Mouse (Mus musculus): ENCODE measurements around the gene Cfap44.
"Not testable (repeated sequence)": the region's sequence is repeated elsewhere in the genome, so short reads cannot be mapped to it uniquely, and the experiment has no call there.

The Cfap44 gene

DNA sequence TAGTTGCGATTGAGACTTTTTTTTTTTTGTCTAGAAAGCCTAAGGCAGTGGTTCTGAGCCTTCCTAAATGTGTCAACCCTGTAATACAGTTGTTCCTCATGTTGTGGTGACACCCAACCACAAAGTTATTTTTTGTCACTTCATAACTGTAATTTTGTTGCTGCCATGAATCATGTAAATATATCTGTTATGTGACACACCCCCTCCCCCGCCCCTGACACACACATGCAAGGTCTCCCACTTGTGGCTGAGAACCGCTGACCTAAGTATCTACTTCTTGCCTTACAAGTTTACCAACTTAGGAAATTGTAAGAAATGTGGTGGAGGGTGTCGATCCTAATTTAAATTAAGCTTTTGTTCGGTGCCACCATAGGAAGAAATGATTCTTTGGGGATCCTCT, 10.3 kb downstream of the Cfap44 start:
- Histone ChIP-seq H3K27me3 (ENCODE audit: control insufficient read depth, insufficient read depth, low read length, poor library complexity, severe bottlenecking) (no peaks in the 10 kb centered on the region), H3K36me3 (ENCODE audit: control insufficient read depth, insufficient read depth, low read length, poor library complexity, severe bottlenecking) (no peaks in the 10 kb centered on the region)
- no peak for DNase-seq (ENCODE audit: low read depth, low spot score)

DNA sequence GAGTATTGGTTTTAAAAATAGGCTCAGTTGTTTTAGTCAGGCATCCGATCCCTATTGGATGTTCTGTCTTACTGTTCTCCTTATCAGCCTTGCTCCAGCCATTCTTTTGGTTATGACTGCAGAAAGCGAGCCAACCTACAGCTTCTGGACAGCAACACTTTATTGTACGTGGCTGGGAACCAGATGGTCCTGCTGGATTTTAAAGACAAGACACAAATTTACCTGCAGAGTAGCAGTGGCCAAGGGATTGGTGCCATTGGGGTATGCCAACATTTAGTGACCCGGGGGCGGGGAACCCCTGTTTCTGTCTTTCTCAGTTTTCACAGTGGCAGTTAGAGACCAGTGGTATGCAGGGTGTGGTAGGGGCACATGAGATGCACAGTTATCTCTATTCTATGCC, 12.6 kb downstream of the Cfap44 start:
- H3K36me3 ChIP-seq (ENCODE audit: control insufficient read depth, insufficient read depth, low read length, poor library complexity, severe bottlenecking), result no peaks in the 10 kb centered on the region
- DNase-seq (ENCODE audit: low read depth, low spot score), result no peak
- no peaks in the 10 kb centered on the region for H3K27me3 ChIP-seq (ENCODE audit: control insufficient read depth, insufficient read depth, low read length, poor library complexity, severe bottlenecking)

DNA sequence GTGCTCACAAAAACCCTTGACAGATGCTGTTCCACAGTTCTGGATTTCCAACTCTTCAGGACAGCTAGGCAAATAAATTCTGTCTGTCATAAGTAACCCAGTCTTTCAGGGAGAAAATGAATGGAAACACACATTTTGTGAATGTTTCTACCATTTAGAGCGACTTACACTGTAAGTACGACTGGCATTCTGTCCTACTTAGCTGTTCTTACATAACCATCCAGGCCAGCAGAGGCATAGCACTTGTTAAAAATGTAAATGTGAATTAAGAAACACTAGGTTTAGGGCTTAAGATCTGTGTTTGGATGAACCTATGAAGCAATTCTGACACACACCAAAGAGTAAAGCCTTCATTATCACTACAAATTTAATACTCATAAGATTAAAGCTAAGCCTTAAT, 13.7 kb downstream of the Cfap44 start:
- no peaks in the 10 kb centered on the region for H3K27me3 ChIP-seq (ENCODE audit: control insufficient read depth, insufficient read depth, low read length, poor library complexity, severe bottlenecking)
- DNase-seq (ENCODE audit: low read depth, low spot score), result no peak
- H3K36me3 ChIP-seq (ENCODE audit: control insufficient read depth, insufficient read depth, low read length, poor library complexity, severe bottlenecking), result no peaks in the 10 kb centered on the region

DNA sequence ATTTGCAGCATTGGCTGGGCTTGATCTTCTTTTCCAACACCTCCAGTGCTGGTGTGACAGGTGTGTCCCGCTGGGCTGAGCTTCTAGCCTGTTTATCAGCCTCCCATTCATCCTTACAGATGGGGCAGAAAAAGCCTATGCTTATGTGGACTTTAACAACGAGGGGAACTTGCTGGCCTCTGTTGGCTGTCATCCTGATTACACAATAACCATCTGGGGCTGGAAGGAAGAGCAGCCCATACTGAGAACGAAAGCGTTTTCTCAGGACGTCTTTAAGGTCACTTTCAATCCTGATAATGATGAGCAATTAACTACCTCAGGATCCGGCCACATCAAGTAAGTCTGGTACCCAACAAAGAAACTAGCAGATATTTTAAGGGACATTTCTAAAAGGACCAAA, 15.6 kb downstream of the Cfap44 start:
- no peaks in the 10 kb centered on the region for H3K27me3 ChIP-seq (ENCODE audit: control insufficient read depth, insufficient read depth, low read length, poor library complexity, severe bottlenecking)
- DNase-seq (ENCODE audit: low read depth, low spot score), result no peak
- no peaks in the 10 kb centered on the region for H3K36me3 ChIP-seq (ENCODE audit: control insufficient read depth, insufficient read depth, low read length, poor library complexity, severe bottlenecking)

DNA sequence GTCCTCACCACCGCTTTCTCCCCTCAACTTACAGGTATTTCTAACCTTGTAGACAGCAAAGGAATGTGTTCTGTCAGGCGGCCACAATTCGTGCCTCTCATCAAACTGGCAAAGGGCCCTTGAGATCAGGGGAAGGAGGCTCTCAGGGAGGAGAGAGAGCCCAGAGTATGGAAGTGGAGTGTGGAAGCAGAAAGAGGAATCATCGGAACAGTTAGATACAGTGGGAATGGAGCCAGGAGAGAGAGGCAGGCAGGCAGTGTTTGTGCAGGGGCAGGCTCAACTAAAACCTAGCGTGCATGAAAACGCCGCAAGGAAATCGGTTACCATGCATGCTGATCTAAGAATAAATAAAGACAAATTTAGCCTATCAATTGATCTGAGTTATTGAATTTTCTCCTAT, 23.0 kb downstream of the Cfap44 start:
- DNase-seq (ENCODE audit: low read depth, low spot score), result no peak
- Histone ChIP-seq H3K27me3 (ENCODE audit: control insufficient read depth, insufficient read depth, low read length, poor library complexity, severe bottlenecking) (no peaks in the 10 kb centered on the region; the same call in 1 of the 2 replicates), H3K36me3 (ENCODE audit: control insufficient read depth, insufficient read depth, low read length, poor library complexity, severe bottlenecking) (no peaks in the 10 kb centered on the region)

DNA sequence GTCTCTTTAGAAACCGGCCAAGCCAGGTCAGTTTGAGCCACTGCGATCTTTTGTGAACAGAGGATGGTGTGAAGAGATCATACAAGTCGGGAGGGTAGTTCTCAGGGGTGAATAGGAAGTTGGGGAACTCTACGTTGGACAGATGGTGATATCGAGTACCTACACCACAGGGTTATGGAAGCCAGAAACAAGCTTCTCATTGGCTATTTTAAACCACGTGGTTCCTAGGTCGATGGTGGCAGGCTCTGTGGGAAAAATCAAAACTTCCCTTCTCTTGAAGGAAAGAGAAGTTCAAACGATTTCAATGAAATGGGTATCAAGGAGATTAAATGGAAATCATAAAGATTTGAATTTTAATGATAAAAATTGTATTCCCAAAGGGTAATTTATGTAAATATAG, 27.1 kb downstream of the Cfap44 start:
- Histone ChIP-seq H3K36me3 (ENCODE audit: control insufficient read depth, insufficient read depth, low read length, poor library complexity, severe bottlenecking) (no peaks in the 10 kb centered on the region), H3K27me3 (ENCODE audit: control insufficient read depth, insufficient read depth, low read length, poor library complexity, severe bottlenecking) (no peaks in the 10 kb centered on the region; the same call in 1 of the 2 replicates)
- no peak for DNase-seq (ENCODE audit: low read depth, low spot score)

DNA sequence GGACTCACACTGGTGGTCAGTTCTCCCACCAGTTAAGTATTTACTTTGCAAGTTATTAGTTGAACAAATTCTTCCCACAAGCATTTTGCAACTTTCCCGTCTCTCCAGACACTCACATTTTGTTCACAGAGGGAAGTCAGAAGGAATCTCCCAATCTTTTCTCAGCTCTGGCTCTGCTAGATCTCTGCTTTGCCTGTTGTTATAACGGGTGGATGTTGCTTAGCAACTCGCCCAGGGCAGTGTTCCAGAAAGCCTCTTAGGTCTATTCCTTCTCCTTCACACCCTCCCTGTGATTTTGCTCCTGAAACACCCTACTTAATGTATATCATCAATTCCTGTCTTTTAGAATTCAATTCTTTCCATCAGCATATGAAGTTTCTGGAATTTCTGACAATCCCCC, 28.9 kb downstream of the Cfap44 start:
- DNase-seq (ENCODE audit: low read depth, low spot score), result no peak
- no peaks in the 10 kb centered on the region; the same call in 1 of the 2 replicates for H3K27me3 ChIP-seq (ENCODE audit: control insufficient read depth, insufficient read depth, low read length, poor library complexity, severe bottlenecking)

DNA sequence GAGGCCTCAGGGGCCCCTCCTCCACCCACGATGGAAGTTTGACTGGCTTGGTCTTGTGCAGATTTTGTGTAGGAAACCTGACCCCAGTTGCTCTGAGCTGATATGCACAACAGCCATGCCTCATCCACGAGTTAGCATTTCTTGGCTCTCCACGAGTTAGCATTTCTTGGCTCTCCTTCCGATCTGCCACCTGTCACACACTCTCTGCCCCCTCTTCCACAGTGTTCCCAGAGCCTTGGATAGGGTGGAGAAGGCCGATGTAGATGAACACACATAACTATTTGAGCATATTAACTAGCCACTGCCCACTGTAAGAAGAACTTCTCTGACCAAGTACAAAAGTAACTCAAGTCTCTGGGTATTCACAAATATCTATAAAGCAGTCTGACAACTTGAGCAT, 33.9 kb downstream of the Cfap44 start:
- Histone ChIP-seq H3K36me3 (ENCODE audit: control insufficient read depth, insufficient read depth, low read length, poor library complexity, severe bottlenecking) (no peaks in the 10 kb centered on the region), H3K27me3 (ENCODE audit: control insufficient read depth, insufficient read depth, low read length, poor library complexity, severe bottlenecking) (no peaks in the 10 kb centered on the region)
- no peak for DNase-seq (ENCODE audit: low read depth, low spot score)

More for the DNA sequence above, 28.9 kb downstream of the Cfap44 start:
- no peaks in the 10 kb centered on the region for H3K36me3 ChIP-seq (ENCODE audit: control insufficient read depth, insufficient read depth, low read length, poor library complexity, severe bottlenecking)

DNA sequence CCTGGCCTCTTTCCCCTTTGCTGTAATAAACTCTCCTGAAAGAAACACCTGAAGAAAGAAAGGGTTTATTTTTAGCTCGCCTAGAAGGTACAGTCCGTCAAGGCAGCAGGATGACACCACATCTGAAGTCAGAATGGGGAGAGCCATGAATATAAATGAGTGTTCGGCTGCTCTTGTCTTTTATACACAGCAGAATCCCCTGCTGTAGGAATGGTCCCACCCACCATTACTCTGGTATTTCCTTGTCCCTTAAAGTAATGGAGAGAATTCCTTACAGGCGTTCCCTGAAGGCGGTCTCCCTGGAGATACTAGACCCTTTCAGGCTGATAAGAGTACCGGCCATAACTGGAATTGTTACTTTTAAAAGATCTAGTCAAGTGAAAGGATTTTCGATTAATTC, 35.4 kb downstream of the Cfap44 start:
- DNase-seq (ENCODE audit: low read depth, low spot score), result no peak
- no peaks in the 10 kb centered on the region for H3K36me3 ChIP-seq (ENCODE audit: control insufficient read depth, insufficient read depth, low read length, poor library complexity, severe bottlenecking)
- no peaks in the 10 kb centered on the region for H3K27me3 ChIP-seq (ENCODE audit: control insufficient read depth, insufficient read depth, low read length, poor library complexity, severe bottlenecking)

DNA sequence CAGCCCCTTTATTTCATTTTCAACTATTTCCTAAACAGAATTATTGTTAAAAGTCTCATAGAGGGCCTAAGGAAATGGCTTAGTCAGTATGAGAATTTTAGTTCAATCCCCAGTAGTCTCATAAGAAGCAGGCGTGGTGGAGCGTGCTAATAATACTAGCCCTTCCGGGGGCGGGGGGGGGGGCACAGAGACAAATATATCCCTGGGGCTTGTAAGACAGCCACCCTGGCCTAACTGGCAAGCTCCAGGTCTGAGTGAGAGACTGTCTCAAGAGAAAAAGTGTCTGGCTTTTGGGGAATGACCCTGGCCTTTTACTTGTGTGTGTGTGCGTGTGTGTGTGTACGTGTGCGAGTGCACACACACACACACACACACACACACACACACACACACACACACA, 40.3 kb downstream of the Cfap44 start:
- DNase-seq (ENCODE audit: low read depth, low spot score), result no peak
- Histone ChIP-seq H3K36me3 (ENCODE audit: control insufficient read depth, insufficient read depth, low read length, poor library complexity, severe bottlenecking) (no peaks in the 10 kb centered on the region), H3K27me3 (ENCODE audit: control insufficient read depth, insufficient read depth, low read length, poor library complexity, severe bottlenecking) (no peaks in the 10 kb centered on the region)

DNA sequence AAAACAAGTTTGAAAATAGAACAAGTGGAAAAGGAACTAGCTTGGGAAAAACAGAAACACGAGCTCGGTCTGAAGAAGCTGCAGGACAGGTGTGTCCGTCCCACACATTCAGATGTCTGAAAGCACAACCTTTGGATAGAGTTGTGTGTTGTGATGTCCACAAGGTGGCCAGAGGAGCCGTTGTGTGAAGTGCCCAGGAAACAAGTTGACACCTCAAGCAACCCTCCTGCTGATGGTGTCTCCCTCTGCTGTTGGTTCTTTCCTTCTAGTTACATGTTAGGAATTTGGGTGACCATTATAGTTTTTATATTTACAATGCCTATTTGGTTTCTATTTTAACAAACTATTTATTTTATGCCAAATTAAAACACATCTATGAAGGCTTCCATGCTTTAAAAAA, 40.9 kb downstream of the Cfap44 start:
- DNase-seq (ENCODE audit: low read depth, low spot score), result no peak
- no peaks in the 10 kb centered on the region for H3K27me3 ChIP-seq (ENCODE audit: control insufficient read depth, insufficient read depth, low read length, poor library complexity, severe bottlenecking)

DNA sequence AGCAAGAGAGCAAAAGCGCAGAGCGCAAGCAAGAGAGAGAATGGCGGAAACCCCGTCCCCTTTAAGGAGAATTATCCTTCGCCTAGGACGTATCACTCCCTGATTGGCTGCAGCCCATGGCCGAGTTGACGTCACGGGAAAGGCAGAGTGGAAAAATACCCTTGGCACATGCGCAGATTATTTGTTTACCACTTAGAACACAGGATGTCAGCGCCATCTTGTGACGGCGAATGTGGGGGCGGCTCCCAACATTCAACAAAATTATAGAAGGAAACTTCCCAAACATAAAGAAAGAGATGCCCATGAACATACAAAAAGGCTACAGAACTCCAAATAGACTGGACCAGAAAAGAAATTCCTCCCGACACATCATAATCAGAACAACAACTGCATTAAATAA, 47.3 kb downstream of the Cfap44 start:
- not testable (repeated sequence) for H3K36me3 ChIP-seq (ENCODE audit: control insufficient read depth, insufficient read depth, low read length, poor library complexity, severe bottlenecking); H3K27me3 ChIP-seq (ENCODE audit: control insufficient read depth, insufficient read depth, low read length, poor library complexity, severe bottlenecking); DNase-seq (ENCODE audit: low read depth, low spot score)

More for the DNA sequence above, 40.9 kb downstream of the Cfap44 start:
- H3K36me3 ChIP-seq (ENCODE audit: control insufficient read depth, insufficient read depth, low read length, poor library complexity, severe bottlenecking), result no peaks in the 10 kb centered on the region

DNA sequence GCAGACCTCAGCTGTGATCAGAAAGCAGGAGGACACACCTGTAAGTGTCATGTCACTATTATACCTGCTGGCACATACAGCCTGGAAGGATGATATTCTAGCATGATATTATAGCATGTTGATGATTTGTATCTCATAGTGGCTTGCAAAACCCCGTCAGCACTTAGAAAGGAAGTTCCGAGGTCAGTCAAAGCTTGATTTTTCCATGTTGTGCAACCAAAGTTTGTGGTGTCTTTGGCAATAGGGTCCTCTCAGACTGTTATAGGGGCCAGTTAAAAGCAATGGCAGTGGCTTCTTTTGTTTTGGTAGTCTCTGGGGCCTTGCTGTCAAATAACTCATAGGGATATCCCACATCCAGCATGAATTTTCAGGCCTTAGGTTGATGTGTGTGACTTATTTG, 63.3 kb downstream of the Cfap44 start:
- no peaks in the 10 kb centered on the region for H3K27me3 ChIP-seq (ENCODE audit: control insufficient read depth, insufficient read depth, low read length, poor library complexity, severe bottlenecking)
- no peaks in the 10 kb centered on the region for H3K36me3 ChIP-seq (ENCODE audit: control insufficient read depth, insufficient read depth, low read length, poor library complexity, severe bottlenecking)
- no peak for DNase-seq (ENCODE audit: low read depth, low spot score)

DNA sequence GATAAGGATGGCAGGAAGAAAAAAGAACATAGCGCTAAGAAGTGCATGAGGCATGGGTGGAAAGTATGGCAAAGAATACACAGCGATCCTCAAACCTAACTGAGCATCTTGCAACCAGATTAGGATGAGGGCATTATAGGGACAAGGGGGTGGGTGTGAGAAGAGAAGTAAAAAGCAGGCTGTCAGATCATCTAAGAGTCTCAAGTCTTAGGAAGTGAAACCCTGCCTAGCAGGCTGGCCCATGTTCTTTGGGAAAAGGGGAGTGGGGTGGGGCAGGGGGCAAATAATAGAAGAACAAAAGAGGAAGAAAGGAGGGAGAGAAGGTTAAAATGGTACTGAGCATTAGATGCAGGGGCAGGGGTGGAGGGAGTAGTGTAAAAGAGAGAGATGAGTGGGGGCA, 64.2 kb downstream of the Cfap44 start:
- no peaks in the 10 kb centered on the region for H3K27me3 ChIP-seq (ENCODE audit: control insufficient read depth, insufficient read depth, low read length, poor library complexity, severe bottlenecking)
- no peak for DNase-seq (ENCODE audit: low read depth, low spot score)
- no peaks in the 10 kb centered on the region for H3K36me3 ChIP-seq (ENCODE audit: control insufficient read depth, insufficient read depth, low read length, poor library complexity, severe bottlenecking)

DNA sequence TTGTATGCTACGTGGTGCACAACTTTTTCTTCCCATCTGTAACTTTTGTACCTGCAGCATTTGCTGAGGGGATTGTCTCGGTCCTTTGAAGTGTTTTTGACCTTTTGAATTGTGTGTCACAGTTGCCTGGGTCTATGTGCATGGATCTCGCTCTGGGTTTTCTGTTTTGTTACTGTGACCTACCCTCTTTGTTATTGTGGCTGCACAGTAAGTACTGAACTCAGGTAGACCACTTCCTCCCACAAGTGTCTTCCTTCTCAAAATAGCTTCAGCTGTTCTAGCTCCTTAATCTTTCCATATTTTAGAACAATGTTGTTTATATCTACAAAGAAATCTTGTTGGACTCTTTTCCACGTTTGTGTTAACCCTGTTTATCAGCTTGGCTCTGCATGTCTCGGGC, 66.3 kb downstream of the Cfap44 start:
- no peaks in the 10 kb centered on the region for H3K27me3 ChIP-seq (ENCODE audit: control insufficient read depth, insufficient read depth, low read length, poor library complexity, severe bottlenecking)
- H3K36me3 ChIP-seq (ENCODE audit: control insufficient read depth, insufficient read depth, low read length, poor library complexity, severe bottlenecking), result no peaks in the 10 kb centered on the region
- no peak for DNase-seq (ENCODE audit: low read depth, low spot score)

DNA sequence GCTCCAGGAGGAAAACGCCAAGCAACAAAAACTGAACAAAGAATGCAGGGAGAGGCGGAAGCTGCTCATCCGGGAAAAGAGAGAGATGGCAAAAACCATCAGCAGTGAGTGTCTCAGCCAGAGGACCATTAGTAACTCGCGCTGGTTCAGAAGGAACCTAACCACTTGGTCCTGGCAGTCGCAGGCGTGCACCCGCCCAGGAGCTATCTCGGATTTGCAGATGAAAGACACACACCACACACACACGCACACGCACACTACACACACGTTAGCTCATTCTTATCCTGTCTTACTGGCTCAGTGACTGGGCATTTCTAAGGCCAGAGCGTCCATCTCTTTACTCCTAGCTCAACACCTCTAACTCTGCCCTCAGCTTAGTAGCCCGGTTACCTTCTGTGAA, 80.7 kb downstream of the Cfap44 start:
- H3K27me3 ChIP-seq (ENCODE audit: control insufficient read depth, insufficient read depth, low read length, poor library complexity, severe bottlenecking), result no peaks in the 10 kb centered on the region
- DNase-seq (ENCODE audit: low read depth, low spot score), result no peak
- H3K36me3 ChIP-seq (ENCODE audit: control insufficient read depth, insufficient read depth, low read length, poor library complexity, severe bottlenecking), result no peaks in the 10 kb centered on the region
